Mouse (Mus musculus) kidney, adult 9 months (tissue): Measurements from ENCODE around the gene Tbx10.
"Not testable (repeated sequence)": the region's sequence is repeated elsewhere in the genome, so short reads cannot be mapped to it uniquely, and the experiment has no call there.

Experiments
- DNase-seq: peaks from one replicate; pipeline ENCODE4 v3.0.0; 2022

Tbx10 gene

DNA sequence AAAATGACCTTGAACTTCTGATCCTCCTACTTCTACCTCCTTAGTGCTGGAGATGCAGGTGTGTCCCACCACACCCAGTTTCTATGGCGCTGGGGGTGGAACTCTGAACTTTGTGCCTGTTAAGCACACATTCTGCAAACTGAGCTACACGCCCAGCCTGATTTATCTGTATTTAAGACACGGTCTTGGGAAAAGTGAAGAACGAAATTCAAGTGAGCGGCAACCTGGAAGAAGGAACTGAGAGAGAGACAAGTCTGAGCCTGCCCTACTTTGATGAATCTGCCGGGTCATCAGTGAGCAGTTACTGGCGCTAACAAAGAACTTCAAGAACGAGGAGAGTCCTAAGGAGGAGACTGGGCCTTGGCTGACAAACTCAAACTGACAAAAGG, 54.3 kb downstream of the Tbx10 start:
- no peak for DNase-seq

DNA sequence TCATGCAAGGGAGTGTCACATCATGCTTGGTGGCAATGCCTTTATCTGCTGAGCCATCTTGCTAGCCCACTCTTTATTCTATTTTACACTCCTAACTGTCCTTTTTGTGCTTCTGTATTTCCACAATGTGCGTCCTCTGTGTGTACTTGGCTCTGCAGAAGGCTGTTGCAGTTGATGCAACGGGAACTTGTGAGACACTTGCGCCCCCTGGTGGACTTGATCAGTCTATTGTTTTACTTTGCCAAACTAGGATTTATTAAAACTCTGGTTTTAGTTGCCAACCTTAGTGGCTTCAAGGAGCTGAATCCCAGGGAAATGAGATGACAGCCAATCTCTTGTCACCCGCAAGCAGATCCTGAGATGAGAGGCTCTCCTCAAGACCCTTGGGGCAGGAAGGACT, 55.3 kb downstream of the Tbx10 start:
- DNase-seq, result peak; percentile 89

DNA sequence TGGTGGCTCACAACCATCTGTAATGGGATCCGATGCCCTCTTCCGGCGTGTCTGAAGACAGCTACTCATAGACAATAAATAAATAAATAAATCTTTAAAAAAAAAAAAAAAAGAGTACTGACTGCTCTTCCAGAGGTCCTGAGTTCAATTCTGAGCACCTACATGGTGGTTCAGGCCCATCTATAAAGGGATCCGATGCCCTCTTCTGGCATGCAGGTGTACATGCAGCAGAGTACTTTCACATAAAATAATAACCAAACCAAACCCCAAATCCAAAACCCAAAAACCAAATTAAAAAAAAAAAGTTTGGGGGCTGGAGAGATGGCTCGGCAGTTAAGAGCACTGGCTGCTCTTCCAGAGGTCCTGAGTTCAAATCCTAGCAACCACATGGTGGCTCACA, 56.5 kb downstream of the Tbx10 start:
- DNase-seq, result not testable (repeated sequence)
